Mouse (Mus musculus) fibroblast of lung, adult 2 months (primary cell): ENCODE measurements around the gene Pctp.

Source experiments
- DNase-seq: peaks from one replicate; pipeline ENCODE4 v3.0.0-alpha.2; 2011; ENCODE audit warnings: low read depth

The Pctp gene

DNA sequence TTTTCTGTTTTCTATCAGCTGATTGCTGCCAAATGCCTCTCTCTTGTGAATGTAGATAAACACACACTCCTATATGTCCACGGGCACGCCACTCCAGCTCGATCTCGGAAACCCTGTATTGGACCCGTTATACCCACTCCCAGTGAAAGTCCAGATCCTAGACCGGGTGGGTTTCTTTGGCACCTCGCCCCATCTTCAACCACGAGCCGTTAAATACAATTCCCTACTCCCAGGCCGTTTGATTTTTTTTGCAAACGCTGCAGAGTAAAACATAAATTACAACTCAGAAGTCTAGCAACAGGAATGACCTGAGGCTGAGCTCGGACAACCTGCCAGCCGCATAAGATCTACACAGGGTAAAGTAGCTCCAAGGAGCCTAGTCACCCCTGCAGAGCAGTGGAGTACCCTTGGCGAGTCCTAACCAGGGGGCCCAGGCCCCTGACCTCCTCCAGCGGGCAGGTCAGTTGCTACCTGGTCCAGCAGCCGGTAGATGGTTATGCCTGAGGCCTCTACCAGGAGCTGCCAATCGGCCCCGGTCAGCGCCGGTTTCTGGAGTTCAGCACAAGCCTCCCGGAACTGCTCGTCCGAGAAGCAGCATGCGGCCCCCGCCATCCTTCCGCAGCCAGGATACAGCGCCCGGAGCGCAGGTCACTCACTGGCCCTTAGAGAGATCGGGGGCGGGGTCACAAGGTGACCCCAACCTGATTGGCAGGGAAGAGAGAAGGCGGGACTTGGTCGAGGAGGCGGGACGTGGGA lies at the start of gene Pctp:
Gene Pctp (minus strand): TSS at position 664 of the 756 bp plus-strand sequence.
- no peak for DNase-seq

- DNase-seq, result no peak
Measured at GRCm38 (mm10) chr11:90050016-90050415, 47.3 kb upstream of the Pctp start.

- DNase-seq, result no peak
Measured at GRCm38 (mm10) chr11:90047271-90047670, 44.6 kb upstream of the Pctp start.

- no peak for DNase-seq
Measured at GRCm38 (mm10) chr11:90046211-90046610, 43.5 kb upstream of the Pctp start.

DNA sequence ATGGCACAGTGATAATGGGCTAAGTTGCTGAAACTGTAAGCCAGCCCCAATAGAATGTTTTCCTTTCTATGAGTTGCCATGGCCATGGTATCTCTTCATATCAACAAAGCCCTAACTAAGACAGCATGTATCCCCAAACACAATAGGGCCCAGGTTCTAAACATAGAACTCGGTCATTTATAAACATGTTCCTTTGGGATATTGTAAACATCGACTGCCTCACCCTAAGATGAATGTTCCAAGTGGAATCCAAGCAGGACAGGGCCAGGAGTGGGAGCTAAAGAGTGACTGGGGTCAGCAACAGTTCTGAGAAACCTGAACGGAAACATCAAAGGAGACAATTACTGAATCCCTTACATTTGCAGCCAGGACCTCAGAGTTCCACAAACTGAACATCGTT lies 41.8 kb upstream of the Pctp start:
- DNase-seq, result no peak

- no peak for DNase-seq
Measured at GRCm38 (mm10) chr11:90038022-90038421, 35.3 kb upstream of the Pctp start.

GRCm38 (mm10) chr11:90036416-90036815 lies 33.7 kb upstream of the Pctp start:
- no peak for DNase-seq

DNA sequence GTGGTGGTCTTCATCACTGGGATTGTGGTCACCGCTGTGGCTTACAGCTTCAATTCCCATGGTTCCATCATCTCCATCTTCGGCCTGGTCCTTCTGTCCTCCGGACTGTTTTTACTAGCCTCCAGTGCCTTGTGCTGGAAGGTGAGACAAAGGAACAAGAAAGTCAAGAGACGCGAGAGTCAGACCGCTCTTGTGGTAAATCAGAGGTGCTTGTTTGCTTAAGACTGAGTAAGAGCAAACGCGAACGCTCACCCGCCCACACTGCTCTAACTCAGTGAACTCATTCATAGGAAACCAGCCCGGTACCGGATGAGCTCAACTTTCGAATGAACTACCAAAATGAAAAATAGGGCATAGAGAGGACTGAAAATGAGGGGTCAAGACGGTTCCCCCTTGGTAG lies 32.8 kb upstream of the Pctp start:
- DNase-seq, result no peak

DNA sequence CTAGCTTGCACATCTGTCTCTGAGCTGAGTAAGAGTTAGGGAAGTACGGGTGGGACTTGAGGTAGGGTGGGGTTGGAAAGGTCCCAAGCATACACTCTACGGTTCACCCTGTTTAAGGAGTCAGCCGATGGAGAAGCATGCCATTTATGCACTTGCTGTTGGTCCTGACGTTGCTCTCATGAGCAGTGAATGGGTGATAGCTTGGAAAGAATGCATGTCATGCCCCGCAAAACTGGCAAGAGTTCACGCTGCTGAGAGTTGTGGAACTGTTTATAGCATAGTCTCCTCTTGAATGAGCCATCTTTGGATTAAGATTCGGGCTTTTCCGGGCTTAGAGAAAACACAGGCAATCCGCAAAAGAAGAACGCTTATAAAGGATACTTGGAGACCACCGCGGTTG lies 32.0 kb upstream of the Pctp start:
- DNase-seq, result no peak

DNA sequence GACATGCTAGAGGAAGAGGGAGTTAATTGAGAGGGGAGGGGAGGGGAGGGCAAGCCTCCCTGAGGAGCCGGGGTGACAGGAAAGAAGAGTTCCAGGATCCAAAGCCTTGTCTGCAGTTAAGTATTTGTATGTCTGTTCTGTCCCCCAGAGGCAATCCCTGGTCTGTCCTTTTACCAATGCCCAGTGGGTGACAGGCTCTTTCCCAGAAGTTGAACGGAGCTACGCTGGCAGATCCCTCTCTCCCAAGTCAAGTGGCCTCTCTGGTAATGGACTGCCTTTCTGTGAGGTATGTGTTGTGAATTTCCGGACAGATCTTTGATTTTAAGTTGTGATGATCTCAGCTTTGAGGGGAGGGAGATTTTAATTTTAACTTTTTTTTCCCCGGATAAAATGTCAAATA lies 30.7 kb upstream of the Pctp start:
- no peak for DNase-seq

- no peak for DNase-seq
Measured at GRCm38 (mm10) chr11:90032807-90033206, 30.1 kb upstream of the Pctp start.

DNA sequence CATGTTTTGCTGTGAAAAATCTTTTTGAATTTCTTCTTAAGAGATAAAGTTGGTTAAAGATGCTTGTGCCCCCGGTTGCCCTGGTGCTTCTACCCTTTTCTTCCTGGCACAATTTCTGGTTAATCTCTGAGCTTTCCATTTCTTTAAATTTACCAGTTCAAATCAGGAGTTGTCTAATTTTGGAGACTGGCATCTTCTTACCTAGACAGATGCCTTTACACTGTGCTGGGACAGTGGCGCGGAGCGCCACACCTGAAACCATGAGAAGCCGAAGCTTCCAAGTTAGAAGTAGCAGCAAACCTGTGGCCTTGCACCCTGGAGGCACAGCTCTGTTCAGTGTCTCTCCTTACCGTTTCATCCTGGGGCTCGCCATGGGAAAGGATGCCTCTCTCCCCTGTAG lies 28.4 kb upstream of the Pctp start:
- no peak for DNase-seq

DNA sequence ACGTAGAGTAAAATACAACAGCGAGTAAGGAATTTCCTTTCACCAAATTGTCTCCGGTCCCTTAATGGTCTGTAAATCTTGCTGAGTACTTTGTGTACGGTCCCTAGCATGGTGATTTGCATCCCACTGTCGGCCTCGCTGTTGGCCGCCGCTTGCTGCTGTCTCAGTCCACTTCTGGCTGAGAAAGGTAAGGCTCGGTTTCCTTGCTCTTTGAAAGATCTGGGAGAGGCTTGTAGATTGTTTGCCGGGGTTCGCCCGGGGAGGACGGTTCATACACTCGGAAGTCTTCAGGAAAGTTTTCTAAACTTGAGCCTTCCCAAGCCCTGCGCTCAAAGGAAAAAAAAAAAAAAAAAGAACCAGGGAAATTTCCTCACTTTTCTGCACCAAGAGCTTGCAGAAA lies 27.9 kb upstream of the Pctp start:
- DNase-seq, result no peak

DNA sequence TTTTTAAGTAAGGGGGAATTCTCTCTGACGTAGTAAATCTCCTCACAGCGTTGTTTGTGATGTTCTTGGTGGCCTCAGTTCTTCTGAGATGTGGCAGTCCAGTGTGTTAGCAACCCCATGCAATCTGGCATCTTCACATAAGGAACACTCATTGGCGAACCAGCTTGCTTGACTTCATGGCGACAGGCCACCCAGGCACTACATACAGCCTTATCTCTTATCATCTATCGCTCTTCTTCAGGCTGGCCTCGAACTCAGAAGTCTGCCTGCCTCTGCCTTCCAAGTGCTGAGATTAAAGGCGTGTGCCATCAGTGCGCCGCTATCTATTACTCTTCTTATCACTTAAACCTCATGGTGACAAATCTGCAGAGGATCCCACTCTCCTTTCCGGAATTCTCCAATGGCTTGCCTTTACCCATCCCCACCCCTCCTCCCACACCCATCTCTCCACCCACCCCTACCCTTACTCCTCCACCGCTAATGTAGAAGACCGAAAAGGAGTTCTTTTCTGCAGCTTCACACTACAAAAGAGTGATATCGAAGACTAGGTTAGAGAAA lies 27.2 kb upstream of the Pctp start, which contains the start of gene Tmem100:
Gene Tmem100 (plus strand): TSS at position 508 of the 558 bp plus-strand sequence.
- no peak for DNase-seq

GRCm38 (mm10) chr11:90029354-90029753 lies 26.7 kb upstream of the Pctp start:
- no peak for DNase-seq

DNA sequence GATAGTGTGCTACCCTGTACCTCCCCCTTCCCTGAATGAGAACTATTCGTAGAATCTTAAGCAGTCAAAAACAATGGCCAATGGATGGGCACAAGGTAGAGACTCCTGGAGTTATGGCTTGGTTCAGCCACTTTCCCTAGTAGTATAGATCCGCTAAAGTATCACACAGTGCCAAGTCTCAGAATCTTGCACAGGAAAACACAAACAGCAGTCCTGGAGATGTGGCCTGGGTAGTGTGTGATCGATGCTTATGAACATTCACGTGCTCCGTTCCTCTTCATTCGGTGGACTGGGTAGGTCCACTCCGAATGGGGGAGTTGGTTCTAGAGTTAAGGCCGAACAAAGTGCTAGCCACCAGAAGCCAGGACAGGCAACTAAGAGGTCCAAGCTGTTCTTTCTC lies 26.1 kb upstream of the Pctp start:
- DNase-seq, result no peak

DNA sequence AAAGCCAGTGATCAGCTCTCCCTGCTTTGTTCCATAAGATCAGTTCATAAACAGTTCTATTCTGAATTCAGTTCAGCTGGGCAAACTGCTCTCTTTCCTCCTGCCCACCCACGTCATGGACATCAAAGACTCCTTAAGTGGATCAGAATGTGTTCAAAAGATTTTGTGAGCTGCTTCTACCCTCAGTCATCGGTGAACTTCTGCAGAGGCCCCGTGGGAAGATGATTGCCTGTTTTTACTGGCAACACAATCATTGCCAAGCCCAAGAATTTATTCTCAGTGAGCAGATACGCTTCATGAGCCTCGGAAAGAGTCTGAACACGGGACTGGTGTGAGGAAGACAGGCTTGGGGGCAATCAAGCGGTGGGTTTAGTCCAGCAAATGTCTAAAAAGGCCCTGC lies 24.5 kb upstream of the Pctp start:
- DNase-seq, result peak; percentile 61

DNA sequence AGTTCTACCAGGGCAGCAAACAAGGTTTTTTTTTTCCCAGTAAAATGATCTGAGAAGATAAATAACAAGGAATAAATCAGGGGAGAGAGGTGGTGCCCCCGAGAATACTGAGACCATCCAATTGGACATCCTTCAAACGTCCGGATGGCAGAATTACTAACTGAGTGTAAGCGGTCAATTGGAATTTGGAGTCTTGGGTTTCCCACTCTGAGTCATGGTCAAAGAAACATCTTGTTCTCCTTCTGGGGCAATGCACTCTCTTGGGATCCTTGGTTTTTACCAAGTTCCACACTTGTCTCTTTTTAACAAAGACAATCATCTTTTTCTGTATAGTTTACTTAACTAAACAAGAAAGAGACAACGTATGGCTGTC lies 24.1 kb upstream of the Pctp start:
- DNase-seq, result peak; percentile 77

GRCm38 (mm10) chr11:90025891-90026801 lies 23.5 kb upstream of the Pctp start:
- DNase-seq, result peak; percentile 57

- no peak for DNase-seq
Measured at GRCm38 (mm10) chr11:90019161-90019560, 16.5 kb upstream of the Pctp start.

GRCm38 (mm10) chr11:90015281-90015680 lies 12.6 kb upstream of the Pctp start:
- no peak for DNase-seq

- no peak for DNase-seq
Measured at GRCm38 (mm10) chr11:90013657-90014056, 11.0 kb upstream of the Pctp start.
